Mouse (Mus musculus) adipocyte (in vitro differentiated cells): Measurements from ENCODE around the gene Zfp69.
A peak's percentile ranks its signal among the peaks of the same experiment; 100 is the strongest.

Experiments used
- DNase-seq: peaks from one replicate; pipeline ENCODE4 v3.0.0-alpha.2; 2016; ENCODE audit warnings: low spot score

Gene Zfp69

GRCm38 (mm10) chr4:120951428-120951973 lies at the start of gene Zfp69:
Zfp69 (minus strand) TSS chr4:120951699.
- DNase-seq = peak; percentile 81

DNA sequence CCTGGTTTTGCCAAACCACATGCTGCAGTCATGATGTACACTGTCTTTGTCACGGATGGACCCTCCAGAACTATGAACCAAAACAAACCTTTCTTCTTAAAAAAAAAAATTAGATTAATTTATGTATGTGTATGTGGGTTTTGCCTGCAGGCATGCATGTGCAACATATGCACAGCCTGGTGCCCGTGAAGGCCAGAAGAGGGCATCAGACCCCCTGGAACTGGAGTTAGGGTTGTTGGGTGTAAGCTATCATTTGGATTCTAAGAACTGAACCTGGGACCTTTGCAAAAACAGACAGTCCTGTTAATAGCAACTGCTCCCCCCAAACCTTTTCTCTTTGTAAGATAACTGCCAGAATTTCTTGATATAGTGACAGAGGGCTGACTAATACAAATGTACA lies 49.5 kb upstream of the Zfp69 start:
- no peak for DNase-seq

- DNase-seq = peak; percentile 32
Observed at GRCm38 (mm10) chr4:120995911-120996310, 44.4 kb upstream of the Zfp69 start.

- peak; percentile 69 for DNase-seq
Observed at GRCm38 (mm10) chr4:120993025-120993424, 41.5 kb upstream of the Zfp69 start.

GRCm38 (mm10) chr4:120992284-120992683 lies 40.8 kb upstream of the Zfp69 start:
- no peak for DNase-seq

- DNase-seq = no peak
Observed at GRCm38 (mm10) chr4:120987319-120987718, 35.8 kb upstream of the Zfp69 start.

- peak; percentile 52 for DNase-seq
Observed at GRCm38 (mm10) chr4:120986446-120986845, 34.9 kb upstream of the Zfp69 start.

DNA sequence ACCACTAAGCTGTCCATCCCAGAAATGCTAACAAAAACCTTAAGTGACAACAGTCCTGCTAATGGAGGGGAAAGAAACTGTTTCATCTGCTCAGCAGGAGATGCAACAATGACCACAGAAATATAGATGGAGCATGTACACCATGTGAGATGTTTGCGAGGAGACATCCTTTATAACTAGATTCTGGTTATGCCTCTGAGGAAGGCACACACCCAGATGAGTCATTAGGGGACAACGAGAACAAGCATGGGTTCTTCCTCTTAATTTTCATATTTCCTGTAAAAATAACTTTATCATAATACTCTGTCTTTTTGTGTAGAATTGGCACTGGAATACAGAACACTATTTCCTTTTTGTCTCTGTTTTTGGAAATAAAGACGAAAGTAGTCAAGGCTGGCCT lies 26.7 kb upstream of the Zfp69 start:
- DNase-seq = no peak

- DNase-seq = no peak
Observed at GRCm38 (mm10) chr4:120975428-120975734, 23.9 kb upstream of the Zfp69 start.

- no peak for DNase-seq
Observed at GRCm38 (mm10) chr4:120974711-120975427, 23.4 kb upstream of the Zfp69 start.

- no peak for DNase-seq
Observed at GRCm38 (mm10) chr4:120971842-120972241, 20.3 kb upstream of the Zfp69 start.

DNA sequence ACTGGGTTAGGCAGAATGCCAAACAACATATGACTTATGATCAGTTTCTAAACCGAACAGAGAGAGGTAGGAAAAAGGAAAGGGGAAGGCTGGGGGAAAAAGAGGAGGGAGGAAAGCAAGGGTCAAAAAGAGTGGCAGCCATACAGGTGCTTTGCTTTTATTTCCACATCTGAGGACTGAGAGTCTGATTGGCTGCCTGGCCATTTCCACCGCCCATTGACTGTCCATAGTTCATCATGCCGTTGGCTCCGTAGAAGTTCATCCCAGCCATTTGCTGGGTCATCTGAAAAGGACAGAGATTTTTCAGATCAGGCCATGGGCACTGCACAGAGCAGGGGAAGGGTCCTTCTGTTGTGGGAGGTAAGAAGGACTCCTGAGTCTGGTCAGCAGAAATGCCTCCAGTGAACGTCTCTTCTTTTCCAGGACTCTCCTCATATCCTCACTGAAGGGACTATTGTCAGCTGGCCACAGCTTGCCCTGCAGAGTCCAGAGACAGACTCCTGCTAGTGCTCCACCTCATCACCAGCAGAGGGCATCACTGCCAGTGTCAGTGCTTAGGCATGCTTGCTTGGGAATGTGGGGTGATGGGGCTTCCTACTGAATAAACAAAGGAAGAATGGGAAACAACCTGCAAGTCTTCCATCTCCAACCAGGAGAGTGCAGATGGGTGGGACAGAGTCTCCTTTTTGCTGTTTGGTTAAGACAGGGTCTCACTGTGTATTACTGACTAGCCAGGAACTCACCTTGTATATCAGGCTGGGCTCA lies 18.1 kb upstream of the Zfp69 start:
- peak; percentile 34 for DNase-seq

DNA sequence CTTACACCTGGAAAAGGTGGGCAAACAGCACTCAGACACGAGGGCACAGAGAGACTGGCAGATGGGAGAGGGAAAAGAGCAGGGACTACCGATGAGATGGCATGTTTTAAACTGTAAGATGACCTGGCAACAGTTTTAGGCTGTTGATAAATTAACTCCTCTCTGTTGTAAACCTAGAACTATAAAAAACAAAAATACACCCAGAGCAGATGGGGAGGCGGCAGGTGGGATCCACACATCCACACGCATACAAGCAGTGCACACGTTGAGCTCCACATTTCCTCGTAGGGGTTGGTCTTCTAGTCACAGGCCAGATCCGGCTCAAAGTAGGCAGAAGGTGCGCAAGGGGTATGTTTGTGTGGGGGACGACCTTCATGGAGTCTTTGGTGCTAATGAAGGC lies 17.0 kb upstream of the Zfp69 start:
- no peak for DNase-seq

GRCm38 (mm10) chr4:120955586-120955985 lies 4.1 kb upstream of the Zfp69 start:
- DNase-seq = no peak

DNA sequence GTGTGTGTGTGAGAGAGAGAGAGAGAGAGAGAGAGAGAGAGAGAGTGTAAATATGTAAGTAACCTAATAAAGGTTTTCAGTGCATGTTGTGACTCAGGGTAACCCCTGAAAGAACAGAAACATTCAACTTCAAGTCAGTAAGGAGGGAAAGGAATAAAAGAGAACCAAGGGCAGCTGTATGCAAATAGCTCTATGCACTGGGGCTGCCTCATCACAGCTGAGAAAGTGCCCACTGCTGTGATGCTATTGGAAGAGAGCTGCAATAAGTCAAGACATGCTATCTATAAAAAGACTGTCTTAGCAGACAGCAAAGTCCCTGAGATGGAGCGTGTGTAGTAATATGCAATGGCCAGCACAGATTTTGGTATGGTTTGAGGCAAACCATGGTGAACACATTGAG lies 2.2 kb upstream of the Zfp69 start:
- DNase-seq = no peak

DNA sequence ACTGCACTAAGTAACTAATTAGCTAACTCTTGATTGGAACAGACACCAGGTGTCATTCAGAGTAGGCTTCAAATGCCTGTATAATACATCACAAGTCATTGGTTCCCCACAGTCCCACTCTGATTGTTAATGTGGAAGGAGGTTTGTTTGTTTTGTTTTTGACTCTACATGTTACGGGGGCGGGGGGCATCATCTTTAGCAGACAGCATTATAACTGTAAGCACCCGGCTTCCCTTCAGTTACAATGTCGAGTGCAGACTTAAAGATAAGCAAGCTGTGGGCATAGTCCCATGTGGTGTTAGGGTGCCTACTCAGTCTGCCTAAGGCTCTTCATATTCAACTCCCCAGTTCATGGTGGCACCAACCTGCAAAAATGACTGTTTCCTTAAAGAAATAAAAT lies 1.5 kb upstream of the Zfp69 start:
- DNase-seq = no peak

DNA sequence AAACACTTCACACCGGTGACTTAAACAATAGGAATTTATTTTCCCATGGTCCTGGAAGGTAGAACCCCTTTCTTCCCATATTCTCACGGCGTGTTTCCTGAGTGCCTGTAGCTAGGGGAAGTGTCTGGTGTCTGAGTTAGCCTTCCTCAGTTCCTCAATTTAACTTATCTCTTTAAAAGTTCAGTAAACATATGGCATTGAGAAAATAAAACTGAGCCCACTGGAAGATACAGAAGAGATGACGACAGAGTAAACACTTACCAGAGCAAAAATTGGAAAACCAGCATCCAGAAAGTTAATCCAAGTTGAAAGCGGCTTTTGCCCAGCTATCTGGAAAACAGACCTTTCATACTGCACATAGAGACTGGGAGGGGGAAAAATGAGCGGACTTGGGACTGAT lies 664 bp upstream of the Zfp69 start:
- no peak for DNase-seq

DNA sequence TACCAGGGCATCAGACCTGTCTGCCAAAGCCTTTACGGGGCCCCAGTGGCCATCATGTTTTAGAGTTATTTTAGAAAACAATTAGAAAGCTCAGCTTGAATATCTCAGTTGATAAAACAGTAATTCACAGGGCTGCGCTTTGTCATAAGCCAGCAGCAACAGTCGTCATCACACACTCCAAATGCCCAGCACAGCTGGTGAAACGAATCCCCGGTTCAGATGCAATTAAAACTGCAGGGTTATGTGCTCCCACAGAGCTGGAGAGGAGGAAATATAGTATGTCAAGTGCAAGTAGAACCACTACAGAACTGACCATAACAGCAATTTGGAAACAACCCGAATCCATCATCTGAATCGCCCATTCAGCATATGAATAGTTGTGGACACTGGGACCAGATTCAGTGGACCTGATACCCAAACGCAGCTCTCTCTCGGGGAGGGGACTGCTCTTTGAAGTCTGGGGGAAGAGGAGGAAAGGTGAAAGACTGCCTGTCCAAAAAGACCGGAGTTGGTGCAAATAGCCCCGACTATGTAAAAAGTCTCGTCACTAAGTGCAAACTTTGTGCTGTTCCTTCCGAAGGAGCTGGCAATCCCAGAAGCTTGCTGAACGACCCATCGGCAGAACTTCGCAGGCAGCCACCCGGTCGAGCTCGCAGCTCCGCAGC lies 604 bp downstream of the Zfp69 start:
- DNase-seq = no peak

DNA sequence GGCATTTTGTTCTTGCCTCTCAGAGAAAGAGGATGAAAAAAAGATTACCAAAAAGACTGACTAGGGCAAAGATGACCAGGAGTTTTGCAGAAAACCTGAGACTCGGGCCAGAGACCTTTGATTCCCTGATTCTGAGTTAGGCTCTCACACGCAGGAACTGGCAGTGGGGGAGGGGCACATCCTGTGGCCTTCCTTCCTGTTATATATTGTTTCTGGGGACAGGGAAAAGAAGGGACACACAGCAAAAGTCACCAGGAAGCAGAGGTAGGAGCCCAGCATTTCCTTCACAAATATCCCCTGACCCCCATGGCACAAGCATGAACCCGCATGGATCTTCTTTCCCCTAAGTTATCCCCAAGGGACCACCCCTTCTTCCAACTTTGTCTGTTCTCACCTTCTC lies 2.6 kb downstream of the Zfp69 start:
- DNase-seq = no peak

DNA sequence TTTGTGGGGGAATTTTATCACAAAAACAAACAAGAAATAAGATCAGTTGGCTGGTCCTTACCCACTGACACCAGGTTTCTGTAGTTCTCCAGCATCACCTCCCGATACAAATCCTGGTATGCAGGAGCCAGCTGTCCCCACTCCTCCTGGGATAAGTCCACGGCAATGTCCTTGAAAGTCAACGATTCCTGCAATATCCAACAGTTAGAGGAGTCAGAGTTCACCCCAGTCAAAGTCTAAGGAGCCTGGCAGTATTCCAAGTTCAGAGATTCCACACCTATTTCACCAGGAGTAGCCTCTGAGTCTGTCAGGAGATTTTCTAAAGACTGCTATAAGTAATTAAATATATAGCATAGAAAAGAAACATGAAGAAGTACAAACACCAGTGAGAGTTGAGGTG lies 16.5 kb downstream of the Zfp69 start:
- DNase-seq = no peak

DNA sequence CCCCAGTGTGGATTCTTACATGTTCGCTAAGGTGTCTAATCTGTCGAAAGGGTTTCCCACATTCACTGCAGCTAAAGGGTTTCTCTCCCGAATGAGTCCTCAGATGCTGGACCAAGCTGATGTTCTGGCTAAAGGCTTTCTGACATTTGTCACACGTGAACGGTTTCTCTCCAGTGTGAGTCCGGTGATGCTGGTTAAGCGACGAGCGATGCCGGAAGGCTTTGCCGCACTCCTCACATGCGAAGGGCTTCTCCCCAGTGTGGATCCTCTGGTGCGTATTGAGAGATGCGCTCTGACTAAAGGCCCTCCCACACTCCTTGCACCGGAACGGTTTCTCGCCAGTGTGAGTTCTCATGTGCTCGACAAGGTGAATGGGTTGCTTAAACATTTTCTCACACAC lies 20.8 kb downstream of the Zfp69 start:
- DNase-seq = no peak

GRCm38 (mm10) chr4:120928686-120929085 lies 22.8 kb downstream of the Zfp69 start:
- DNase-seq = peak; percentile 24

DNA sequence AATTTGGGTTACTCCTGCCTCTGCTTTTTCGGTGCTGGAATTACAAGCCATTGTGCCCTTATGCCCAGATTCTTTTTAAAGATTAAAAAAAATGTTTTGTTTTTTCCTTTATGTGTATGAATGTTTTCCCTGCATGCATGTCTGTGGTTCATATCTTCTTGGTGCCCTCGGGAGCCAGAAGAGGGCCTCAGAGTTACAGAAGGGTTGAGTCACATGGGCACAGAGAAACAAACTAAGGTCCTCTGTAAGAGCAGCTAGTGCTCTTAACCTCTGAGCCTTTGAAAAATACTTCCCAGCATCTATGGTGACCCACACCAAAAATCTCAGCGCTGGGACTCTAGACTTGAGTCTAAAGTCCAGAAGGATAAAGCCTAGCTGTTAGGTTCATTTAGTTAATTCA lies 26.1 kb downstream of the Zfp69 start:
- peak; percentile 79 for DNase-seq
